Mouse (Mus musculus) liver, adult 2 months (tissue): ENCODE results near the gene Ak8.

ENCODE experiments used
- CTCF ChIP-seq: fragments of 200-500 bp; IDR thresholded peaks from 2 replicates; pipeline ENCODE4 v1.5.1; 2011; ENCODE audit warnings: low read depth, low read length, control low read depth
- POLR2A ChIP-seq: fragments of 200-500 bp; IDR thresholded peaks from 2 replicates; pipeline ENCODE4 v1.6.1; 2011; ENCODE audit warnings: low read length, control low read depth; ENCODE audit not compliant: insufficient read depth; ENCODE audit errors: extremely low read depth

- TF ChIP-seq CTCF, result no peak
- peak; percentile 45; the same call in 1 of the 2 replicates for TF ChIP-seq POLR2A
Observed at GRCm38 (mm10) chr2:28840222-28840951, 140.4 kb downstream of the Ak8 start, which contains the start of the genes Gtf3c4 and Ddx31.
